Mouse (Mus musculus) lung, postnatal 0 days (tissue): ENCODE data around the gene Mvk. TPM values are rescaled to one million over a fixed set of nuclear protein-coding genes. Genes with fewer than 3 reads are reported as not detected.

Experiments used
- ATAC-seq: fragments of 200-750 bp; cut with Nextera tagmentation; 2 replicates; pipeline ENCODE4 v1.8.0; 2017; ENCODE audit warnings: moderate library complexity
- DNase-seq: peaks from one replicate; pipeline ENCODE4 v3.0.0-alpha.2; 2016; ENCODE audit warnings: low spot score
- H3K27ac ChIP-seq: fragments of 300-500 bp; sonication (generic); 2 replicates; pipeline ENCODE4 v1.5.1; 2014; ENCODE audit warnings: antibody characterized with exemption, mild to moderate bottlenecking, low read length, mixed read lengths
- H3K27me3 ChIP-seq: fragments of 300-500 bp; sonication (generic); replicated peaks from 2 replicates; pipeline ENCODE4 v1.6.1; 2014; ENCODE audit warnings: low read length, mixed read lengths; ENCODE audit not compliant: insufficient read depth
- H3K36me3 ChIP-seq: fragments of 300-500 bp; sonication (generic); 2 replicates; pipeline ENCODE4 v1.6.1; 2014; ENCODE audit warnings: low read length, mixed read lengths; ENCODE audit not compliant: insufficient read depth
- H3K4me1 ChIP-seq: fragments of 300-500 bp; sonication (generic); 2 replicates; pipeline ENCODE4 v1.6.1; 2014; ENCODE audit warnings: antibody characterized with exemption, low read depth, low read length, mixed read lengths; ENCODE audit not compliant: insufficient read depth
- H3K4me2 ChIP-seq: fragments of 300-500 bp; sonication (generic); replicated peaks from 2 replicates; pipeline ENCODE4 v1.6.1; 2014; ENCODE audit warnings: low read depth, mild to moderate bottlenecking, low read length, moderate library complexity, mixed read lengths
- H3K4me3 ChIP-seq: fragments of 300-500 bp; sonication (generic); 2 replicates; pipeline ENCODE4 v1.5.1; 2014; ENCODE audit warnings: low read depth, low read length
- H3K9ac ChIP-seq: fragments of 300-500 bp; sonication (generic); replicated peaks from 2 replicates; pipeline ENCODE4 v1.6.1; 2014; ENCODE audit warnings: low read depth, mild to moderate bottlenecking
- H3K9me3 ChIP-seq: fragments of 300-500 bp; sonication (generic); 2 replicates; pipeline ENCODE4 v1.6.1; 2016; ENCODE audit warnings: low read length, mixed read lengths
- CTCF ChIP-seq: IDR thresholded peaks from 2 replicates; pipeline ENCODE4 v1.5.1; 2016; ENCODE audit warnings: antibody characterized with exemption, mild to moderate bottlenecking
- EP300 ChIP-seq: IDR thresholded peaks from 2 replicates; pipeline ENCODE4 v1.6.1; 2016; ENCODE audit warnings: antibody characterized with exemption, mild to moderate bottlenecking, control low read depth
- WGBS: fragments of 180-500 bp; shearing (Covaris S2); extraction: QIAGEN DNeasy Blood & Tissue Kit; methylation state at CpG from one replicate; pipeline ENCODE4 v1.1.7; 2014; 5-methylcytosine and 5-hydroxymethylcytosine counted together
- polyA plus RNA-seq: library from polyadenylated mRNA; unstranded; fragments of >200 nt; fragmentation: Nextera tagmentation; extraction: Ambion mirVana; gene quantifications from 2 replicates; pipeline ENCODE4 v1.2.1, GENCODE M21; 2015

The Mvk gene
- polyA plus RNA-seq: 28.9 and 30.1 TPM in 2 replicates

GRCm38 (mm10) chr5:114443566-114444367 lies at the start of gene Mvk, which contains the start of gene Mmab:
Gene Mvk (plus strand): TSS chr5:114444269.
Gene Mmab (minus strand): TSS chr5:114444060.
- H3K27me3 ChIP-seq: no peaks in the 10 kb centered on the region
- WGBS: 1% methylated on average over 42 of the region's 43 CpGs

GRCm38 (mm10) chr5:114406592-114406991 lies 37.5 kb upstream of the Mvk start:
- H3K27ac ChIP-seq: no peak overlapping the region
- H3K4me3 ChIP-seq: no peak overlapping the region
- no peak overlapping the region for H3K4me2 ChIP-seq
- H3K36me3 ChIP-seq: peaks cover 82% of the 10 kb centered on the region
- H3K4me1 ChIP-seq: no peaks in the 10 kb centered on the region
- TF ChIP-seq CTCF (no peak), EP300 (no peak)
- H3K9me3 ChIP-seq: no peaks in the 10 kb centered on the region
- no peaks in the 10 kb centered on the region for H3K27me3 ChIP-seq
- ATAC-seq: no peak
- WGBS: 76% methylated on average over 14 of the region's 14 CpGs
- H3K9ac ChIP-seq: no peak overlapping the region
- no peak for DNase-seq

More at GRCm38 (mm10) chr5:114443566-114444367, at the start of gene Mvk, which contains the start of gene Mmab:
- H3K27ac ChIP-seq: peak within 1 kb of the TSS; percentile 71; the same call in 1 of the 2 replicates
- DNase-seq: peak; percentile 100
- peak within 1 kb of the TSS; percentile 67 for H3K4me3 ChIP-seq
- H3K4me2 ChIP-seq: peak within 1 kb of the TSS; percentile 57
- ATAC-seq: peak; percentile 98
- 0 out of 2 replicates have a peak, but pooled peaks cover 7% of the 10 kb centered on the region for H3K4me1 ChIP-seq
- peak; percentile 35 for TF ChIP-seq EP300
- TF ChIP-seq CTCF: no peak
- no peaks in the 10 kb centered on the region for H3K9me3 ChIP-seq
- peak within 1 kb of the TSS; percentile 43 for H3K9ac ChIP-seq
- H3K36me3 ChIP-seq: 0 out of 2 replicates have a peak, but pooled peaks cover 3% of the 10 kb centered on the region

- Histone ChIP-seq H3K9ac (no peak overlapping the region), H3K36me3 (peaks cover 81% of the 10 kb centered on the region), H3K4me3 (no peak overlapping the region), H3K27ac (no peak overlapping the region), H3K4me1 (no peaks in the 10 kb centered on the region), H3K9me3 (no peaks in the 10 kb centered on the region), H3K27me3 (no peaks in the 10 kb centered on the region), H3K4me2 (no peak overlapping the region)
- 74% methylated on average over 10 of the region's 10 CpGs for WGBS
- TF ChIP-seq CTCF (no peak), EP300 (no peak)
- DNase-seq: no peak
- ATAC-seq: no peak
Observed at GRCm38 (mm10) chr5:114407269-114407668, 36.8 kb upstream of the Mvk start.

GRCm38 (mm10) chr5:114407810-114408209 lies 36.3 kb upstream of the Mvk start:
- H3K9ac ChIP-seq: no peak overlapping the region
- H3K4me1 ChIP-seq: no peaks in the 10 kb centered on the region
- no peak overlapping the region for H3K4me2 ChIP-seq
- peak; percentile 76 for DNase-seq
- H3K4me3 ChIP-seq: no peak overlapping the region
- H3K27ac ChIP-seq: no peak overlapping the region
- H3K36me3 ChIP-seq: peaks cover 75% of the 10 kb centered on the region
- no peaks in the 10 kb centered on the region for H3K27me3 ChIP-seq
- peak; percentile 54 for ATAC-seq
- TF ChIP-seq EP300: no peak
- WGBS: 69% methylated on average over 9 of the region's 9 CpGs
- H3K9me3 ChIP-seq: no peaks in the 10 kb centered on the region

GRCm38 (mm10) chr5:114408846-114409245 lies 35.2 kb upstream of the Mvk start:
- Histone ChIP-seq H3K4me3 (no peak overlapping the region), H3K27me3 (no peaks in the 10 kb centered on the region), H3K36me3 (peaks cover 65% of the 10 kb centered on the region), H3K4me1 (no peaks in the 10 kb centered on the region), H3K9me3 (no peaks in the 10 kb centered on the region), H3K4me2 (no peak overlapping the region), H3K9ac (no peak overlapping the region), H3K27ac (no peak overlapping the region)
- 91% methylated on average over 11 of the region's 11 CpGs for WGBS
- DNase-seq: no peak
- TF ChIP-seq CTCF: no peak
- no peak for TF ChIP-seq EP300
- no peak for ATAC-seq

- no peaks in the 10 kb centered on the region for H3K9me3 ChIP-seq
- H3K27ac ChIP-seq: no peak overlapping the region
- H3K4me2 ChIP-seq: no peak overlapping the region
- TF ChIP-seq CTCF (no peak; the same call in 1 of the 2 replicates), EP300 (no peak)
- H3K9ac ChIP-seq: no peak overlapping the region
- H3K4me1 ChIP-seq: no peaks in the 10 kb centered on the region
- H3K36me3 ChIP-seq: peaks cover 61% of the 10 kb centered on the region
- no peak for DNase-seq
- WGBS: 87% methylated on average over 13 of the region's 13 CpGs
- H3K4me3 ChIP-seq: no peak overlapping the region
- H3K27me3 ChIP-seq: no peaks in the 10 kb centered on the region
- no peak for ATAC-seq
Observed at GRCm38 (mm10) chr5:114410429-114410828, 33.6 kb upstream of the Mvk start.
